Mouse (Mus musculus) neural tube, embryonic 15.5 days (tissue): ENCODE data around the gene Wdr34. TPM values are rescaled to one million over a fixed set of nuclear protein-coding genes. Genes with fewer than 3 reads are reported as not detected.

Experiments
- ATAC-seq: fragments of 200-750 bp; cut with Nextera tagmentation; 2 replicates; pipeline ENCODE4 v1.8.0; 2017; ENCODE audit warnings: mild to moderate bottlenecking, moderate TSS enrichment, moderate library complexity; ENCODE audit not compliant: low FRiP score
- H3K27ac ChIP-seq: fragments of 300-500 bp; sonication (generic); replicated peaks from 2 replicates; pipeline ENCODE4 v1.5.1; 2015; ENCODE audit warnings: mild to moderate bottlenecking, inconsistent platforms
- H3K27me3 ChIP-seq: fragments of 300-500 bp; sonication (generic); replicated peaks from 2 replicates; pipeline ENCODE4 v1.6.1; 2015; ENCODE audit warnings: inconsistent platforms
- H3K36me3 ChIP-seq: fragments of 300-500 bp; sonication (generic); 2 replicates; pipeline ENCODE4 v1.6.1; 2015; ENCODE audit warnings: inconsistent platforms
- H3K4me1 ChIP-seq: fragments of 300-500 bp; sonication (generic); 2 replicates; pipeline ENCODE4 v1.6.1; 2015; ENCODE audit warnings: inconsistent platforms
- H3K4me2 ChIP-seq: fragments of 300-500 bp; sonication (generic); 2 replicates; pipeline ENCODE4 v1.6.1; 2015; ENCODE audit warnings: inconsistent platforms, mild to moderate bottlenecking, moderate library complexity
- H3K4me3 ChIP-seq: fragments of 300-500 bp; sonication (generic); replicated peaks from 2 replicates; pipeline ENCODE4 v1.5.1; 2015; ENCODE audit warnings: mild to moderate bottlenecking, inconsistent platforms
- H3K9ac ChIP-seq: fragments of 300-500 bp; sonication (generic); replicated peaks from 2 replicates; pipeline ENCODE4 v1.6.1; 2015; ENCODE audit warnings: mild to moderate bottlenecking, inconsistent platforms
- H3K9me3 ChIP-seq: fragments of 300-500 bp; sonication (generic); replicated peaks from 2 replicates; pipeline ENCODE4 v1.6.1; 2016; ENCODE audit warnings: inconsistent platforms
- WGBS: fragments of 180-500 bp; shearing (Covaris S2); methylation state at CpG from one replicate; pipeline ENCODE4 v1.1.7; 2015; ENCODE audit warnings: mixed read lengths; 5-methylcytosine and 5-hydroxymethylcytosine counted together
- microRNA-seq: library from miRNA; unstranded; fragments of <30 nt; microRNA quantifications from one replicate; pipeline ENCODE4, GENCODE M21; 2017
- polyA plus RNA-seq: library from polyadenylated mRNA; unstranded; fragments of >200 nt; fragmentation: Nextera tagmentation; extraction: Ambion mirVana; gene quantifications from 2 replicates; pipeline ENCODE4 v1.2.1, GENCODE M21; 2015

Wdr34 gene
- polyA plus RNA-seq, 1 experiment from 2014 or later = 72.9 TPM

GRCm38 (mm10) chr2:30010840-30011281 lies 37.8 kb downstream of the Wdr34 start:
- Histone ChIP-seq H3K36me3 (peaks cover 98% of the 10 kb centered on the region), H3K4me1 (no peaks in the 10 kb centered on the region), H3K9me3 (no peaks in the 10 kb centered on the region), H3K9ac (no peak overlapping the region), H3K4me2 (no peak overlapping the region), H3K4me3 (no peak overlapping the region), H3K27ac (0 out of 2 replicates have a peak overlapping the region, but pooled peaks have one; percentile 9), H3K27me3 (no peaks in the 10 kb centered on the region)
- 85% methylated on average over 8 of the region's 8 CpGs for WGBS
- ATAC-seq = no peak

- H3K4me2 ChIP-seq = no peak overlapping the region
- H3K36me3 ChIP-seq = peaks cover 96% of the 10 kb centered on the region
- H3K9me3 ChIP-seq = no peaks in the 10 kb centered on the region
- no peak overlapping the region for H3K9ac ChIP-seq
- no peaks in the 10 kb centered on the region for H3K27me3 ChIP-seq
- WGBS = 67% methylated on average over 1 of the region's 1 CpGs
- H3K4me1 ChIP-seq = no peaks in the 10 kb centered on the region
- no peak overlapping the region for H3K27ac ChIP-seq
- no peak overlapping the region for H3K4me3 ChIP-seq
- no peak for ATAC-seq
These were observed 39.6 kb downstream of the Wdr34 start for GRCm38 (mm10) chr2:30009101-30009500.

DNA sequence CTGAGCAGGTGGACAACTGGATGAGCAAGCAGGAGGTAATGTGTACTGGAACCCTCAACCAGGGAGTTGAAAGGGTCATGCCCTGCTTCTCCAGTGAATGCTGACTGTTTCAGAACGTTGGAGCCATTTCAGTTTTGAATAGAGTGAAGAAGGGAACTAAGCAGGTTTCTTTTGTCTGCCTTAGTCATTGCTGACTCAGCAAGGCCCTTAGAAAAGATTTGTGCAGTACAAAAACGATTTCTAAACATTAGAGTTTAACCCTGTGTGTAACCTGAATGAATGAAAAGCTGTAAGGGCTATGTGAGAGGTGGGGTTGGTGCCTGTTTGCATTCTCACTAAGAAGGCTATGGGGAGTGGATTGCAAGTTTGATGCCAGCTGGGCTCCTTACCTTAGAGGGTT lies 56.7 kb downstream of the Wdr34 start:
- 58% methylated on average over 2 of the region's 2 CpGs for WGBS
- Histone ChIP-seq H3K4me3 (no peak overlapping the region), H3K9ac (no peak overlapping the region), H3K9me3 (no peaks in the 10 kb centered on the region), H3K36me3 (peaks cover 100% of the 10 kb centered on the region), H3K27ac (no peak overlapping the region), H3K4me1 (no peaks in the 10 kb centered on the region), H3K27me3 (no peaks in the 10 kb centered on the region), H3K4me2 (no peak overlapping the region)
- no peak for ATAC-seq

Small RNA genes lying within 50 kb of the gene (microRNA-seq; reads per million reads assigned to microRNA genes)
- gene Mir6997 = not detected

Other genes starting within 250 kb of the Wdr34 start
- gene Slc27a4, start 246.2 kb downstream of the Wdr34 start, polyA plus RNA-seq = 43.0 and 48.9 TPM in 2 replicates
- gene Urm1, start 228.8 kb downstream of the Wdr34 start, polyA plus RNA-seq = 27.7 and 28.3 TPM in 2 replicates
- 25.8 and 27.4 TPM in 2 replicates for gene Cercam, start 179.7 kb downstream of the Wdr34 start, polyA plus RNA-seq
- gene Odf2, start 159.7 kb downstream of the Wdr34 start, polyA plus RNA-seq = 62.4 and 66.8 TPM in 2 replicates
- 64.8 and 66.1 TPM in 2 replicates for gene Gle1, start 113.5 kb downstream of the Wdr34 start, polyA plus RNA-seq
- gene Sptan1, start 83.3 kb downstream of the Wdr34 start, polyA plus RNA-seq = 186 and 213 TPM in 2 replicates
- 285 and 330 TPM in 2 replicates for gene Set, start 8.5 kb upstream of the Wdr34 start, polyA plus RNA-seq
- gene Pkn3, start 28.8 kb upstream of the Wdr34 start, polyA plus RNA-seq = 2.0 and 3.1 TPM in 2 replicates
- gene Zdhhc12, start 44.8 kb upstream of the Wdr34 start, polyA plus RNA-seq = 31.6 and 33.6 TPM in 2 replicates
- gene Zer1, start 75.7 kb upstream of the Wdr34 start, polyA plus RNA-seq = 12.4 and 14.5 TPM in 2 replicates
- gene Tbc1d13, start 84.9 kb upstream of the Wdr34 start, polyA plus RNA-seq = 11.3 TPM in 2 replicates
- 26.9 and 27.1 TPM in 2 replicates for gene Endog, start 122.6 kb upstream of the Wdr34 start, polyA plus RNA-seq
- 70.5 and 72.5 TPM in 2 replicates for gene Spout1, start 129.6 kb upstream of the Wdr34 start, polyA plus RNA-seq
- 16.0 and 16.2 TPM in 2 replicates for gene Kyat1, start 157.0 kb upstream of the Wdr34 start, polyA plus RNA-seq
- 47.5 and 49.1 TPM in 2 replicates for gene Lrrc8a, start 188.8 kb upstream of the Wdr34 start, polyA plus RNA-seq
- 0.12 and 0.32 TPM in 2 replicates for gene Gm28035, start 191.7 kb upstream of the Wdr34 start, polyA plus RNA-seq
- 4.8 and 5.2 TPM in 2 replicates for gene Phyhd1, start 217.3 kb upstream of the Wdr34 start, polyA plus RNA-seq
- gene Gm28038, start 232.2 kb upstream of the Wdr34 start, polyA plus RNA-seq = not detected in 2 replicates
- 37.4 and 38.5 TPM in 2 replicates for gene Dolk, start 237.5 kb upstream of the Wdr34 start, polyA plus RNA-seq
- gene Nup188, start 237.5 kb upstream of the Wdr34 start, polyA plus RNA-seq = 15.4 and 22.2 TPM in 2 replicates